Mouse (Mus musculus) heart, postnatal 0 days (tissue): ENCODE data around the gene Gm10271.

ENCODE experiments used
- CTCF ChIP-seq: IDR thresholded peaks from 2 replicates; pipeline ENCODE4 v1.5.1; 2016; ENCODE audit warnings: antibody characterized with exemption, control low read depth, low read depth
- EP300 ChIP-seq: IDR thresholded peaks from 2 replicates; pipeline ENCODE4 v1.6.1; 2016; ENCODE audit warnings: antibody characterized with exemption, low read depth

DNA sequence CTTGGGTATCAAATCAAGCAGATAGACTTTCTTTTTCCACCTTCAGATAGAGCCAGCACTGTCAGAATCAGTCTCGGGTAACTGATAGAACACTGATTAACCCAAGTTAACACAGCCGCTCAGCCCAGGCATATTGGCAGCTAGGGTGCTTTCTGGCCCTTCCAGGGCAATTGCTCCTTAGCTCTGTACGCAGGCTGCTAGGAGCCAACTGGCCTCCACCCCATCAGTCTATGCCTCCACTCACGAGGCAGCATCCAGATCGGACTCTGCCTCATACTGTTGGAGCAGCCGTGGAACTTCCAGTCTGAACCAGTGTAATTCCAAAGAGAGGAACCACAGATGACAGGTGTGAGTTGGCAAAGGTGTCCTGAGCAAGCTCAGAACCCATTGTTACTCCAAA is 6.3 kb downstream of the Gm10271 start:
- TF ChIP-seq CTCF = no peak
- TF ChIP-seq EP300 = no peak
